Mouse (Mus musculus) right cerebral cortex, postnatal 25 days (tissue): ENCODE results near the gene Tas2r126.
"Not testable (repeated sequence)": the region's sequence is repeated elsewhere in the genome, so short reads cannot be mapped to it uniquely, and the experiment has no call there.

Experiments used
- DNase-seq: peaks from one replicate; pipeline ENCODE4 v3.0.0; 2022

Tas2r126 gene

DNA sequence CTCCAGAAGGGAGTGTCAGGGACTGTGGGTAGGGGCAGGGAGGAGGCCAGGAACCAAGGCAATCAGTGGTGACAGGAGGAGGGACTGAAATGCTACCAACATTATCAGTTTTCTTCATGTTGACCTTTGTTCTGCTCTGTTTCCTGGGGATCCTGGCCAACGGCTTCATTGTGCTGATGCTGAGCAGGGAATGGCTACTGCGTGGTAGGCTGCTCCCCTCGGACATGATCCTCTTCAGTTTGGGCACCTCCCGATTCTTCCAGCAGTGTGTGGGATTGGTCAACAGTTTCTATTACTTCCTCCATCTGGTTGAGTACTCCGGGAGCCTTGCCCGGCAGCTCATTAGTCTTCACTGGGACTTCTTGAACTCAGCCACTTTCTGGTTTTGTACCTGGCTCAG lies at the start of gene Tas2r126:
Tas2r126 (plus strand) TSS at position 90 of the 400 bp plus-strand sequence.
- DNase-seq, result no peak

DNA sequence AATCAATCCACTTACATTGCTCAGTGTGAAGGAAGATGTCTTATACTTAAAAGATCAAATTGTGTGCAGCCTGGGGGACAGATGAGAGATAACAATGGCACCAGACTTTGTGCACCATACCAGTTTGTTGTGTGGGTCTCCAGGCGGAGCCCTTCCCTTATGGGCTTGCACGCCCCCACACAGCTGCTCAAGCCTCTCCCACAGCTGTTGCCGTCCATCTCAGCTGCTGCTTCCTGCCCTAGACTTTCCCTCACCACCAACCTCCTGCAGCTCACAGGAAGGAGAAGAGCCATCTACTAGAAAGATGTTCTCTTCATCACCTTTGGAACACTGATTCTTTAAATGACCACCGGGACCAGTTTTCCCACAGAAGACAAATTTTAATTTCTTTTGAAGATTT lies 48.7 kb upstream of the Tas2r126 start:
- DNase-seq, result peak; percentile 45

DNA sequence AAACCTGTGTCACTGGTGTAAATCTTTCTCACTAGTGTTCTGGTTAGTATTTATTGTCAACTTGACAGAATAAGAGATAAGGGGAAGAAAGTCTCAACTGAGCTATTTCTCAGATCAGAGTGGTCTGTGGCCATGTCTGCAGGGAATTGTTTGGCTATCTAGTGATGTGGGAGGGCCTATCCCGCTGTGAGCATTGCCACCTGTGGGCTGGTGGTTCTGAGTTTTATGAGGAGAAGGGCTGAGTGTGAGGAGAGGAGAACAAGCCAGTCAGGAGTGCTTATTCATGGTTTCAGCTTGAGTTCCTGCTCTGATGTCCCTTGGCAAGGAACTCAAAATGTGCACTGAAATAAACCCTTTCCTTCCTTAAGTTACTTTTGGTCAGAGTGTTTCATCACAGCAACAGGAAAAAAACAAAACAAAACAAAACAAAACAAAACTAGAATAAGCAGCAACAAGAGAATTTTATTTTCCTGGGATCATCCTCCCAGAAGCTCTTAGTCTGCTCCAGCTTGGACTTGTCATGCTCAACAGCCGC lies 42.5 kb upstream of the Tas2r126 start:
- no peak for DNase-seq

DNA sequence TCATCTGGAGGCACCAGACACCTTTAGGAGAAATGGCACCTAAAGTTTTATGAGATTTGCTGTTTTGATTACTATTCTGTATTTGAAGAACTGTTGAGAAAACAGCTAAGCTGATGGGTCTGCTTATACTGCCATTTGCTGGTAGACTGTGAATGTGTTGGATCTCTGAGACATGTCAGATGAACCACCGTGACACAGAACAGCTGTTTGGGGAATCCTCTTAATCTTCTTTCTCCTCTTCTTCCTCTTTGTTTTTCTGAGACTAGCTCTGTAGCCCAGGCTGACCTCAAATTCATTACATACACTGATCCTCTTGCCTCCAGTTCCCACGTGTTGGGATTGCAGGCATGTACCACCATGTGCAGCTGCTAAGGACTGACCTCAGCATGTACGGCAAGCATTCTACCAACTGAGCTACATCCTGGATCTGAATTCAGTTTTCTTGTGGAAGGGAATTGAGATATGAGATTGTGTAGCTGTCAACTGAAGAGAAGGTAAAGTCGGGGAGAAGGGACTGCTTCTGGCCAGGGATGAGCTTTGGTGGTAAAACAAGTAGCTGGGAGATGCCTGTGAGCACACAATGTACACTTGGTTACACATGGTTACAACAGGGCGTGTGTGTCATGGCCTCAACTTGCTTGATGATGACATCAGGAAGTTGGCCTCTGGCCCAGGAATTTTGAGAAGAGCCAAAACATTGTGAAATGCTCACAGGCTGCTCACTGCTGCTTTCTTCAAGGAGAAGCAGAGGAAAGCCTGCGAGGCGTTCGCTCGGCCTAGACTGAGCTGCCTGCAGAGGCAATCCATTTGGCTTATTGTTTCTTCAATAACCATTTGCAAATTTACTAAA lies 38.1 kb upstream of the Tas2r126 start:
- DNase-seq, result no peak

DNA sequence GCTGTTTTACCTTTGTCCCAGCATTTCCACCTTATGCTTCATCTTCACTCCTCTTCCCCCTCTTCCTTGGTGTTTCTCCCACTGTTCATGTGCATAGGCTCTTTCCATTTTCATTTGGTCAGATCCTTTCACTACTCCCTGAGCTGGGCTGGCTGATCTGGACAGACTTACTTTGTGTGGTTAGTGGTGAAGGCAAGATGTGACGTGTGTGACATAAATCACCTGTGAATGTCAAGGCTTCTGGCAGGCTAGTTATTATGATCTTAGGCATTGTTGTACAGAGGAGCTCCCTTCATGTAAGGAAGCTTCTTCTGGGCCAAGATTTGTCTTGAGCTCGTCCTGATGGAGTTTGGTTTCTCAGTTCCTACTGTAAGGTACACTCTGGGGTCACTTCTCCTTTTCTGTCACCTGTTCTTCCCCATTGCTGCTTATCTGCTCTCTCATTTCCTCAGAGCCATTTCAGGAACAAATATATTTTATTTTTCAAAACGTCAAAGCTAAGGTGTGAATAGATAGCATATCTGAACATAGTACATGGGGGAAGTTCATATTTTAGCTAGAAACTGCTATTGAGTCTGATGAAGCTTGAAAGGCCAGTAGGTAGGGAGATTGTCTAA lies 37.2 kb upstream of the Tas2r126 start:
- no peak for DNase-seq

DNA sequence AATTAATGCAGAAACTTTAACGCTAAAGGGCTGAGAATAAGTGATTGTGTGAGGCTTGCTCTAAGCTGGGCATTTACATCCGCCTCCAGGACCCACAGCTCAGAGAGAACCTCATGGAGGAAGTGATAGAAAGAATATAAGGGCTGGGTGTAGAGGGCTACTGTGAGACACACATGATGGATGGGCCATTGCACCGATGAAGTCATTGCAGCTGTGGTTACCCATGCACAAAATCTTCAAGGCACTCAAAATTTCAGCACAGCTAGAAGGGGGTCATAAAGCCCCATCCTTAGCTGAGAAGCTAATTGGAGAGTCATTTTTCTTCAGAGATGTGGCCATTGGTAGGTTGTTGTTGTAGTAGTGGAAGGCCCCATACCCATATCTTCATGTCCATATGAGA lies 36.0 kb upstream of the Tas2r126 start:
- no peak for DNase-seq

DNA sequence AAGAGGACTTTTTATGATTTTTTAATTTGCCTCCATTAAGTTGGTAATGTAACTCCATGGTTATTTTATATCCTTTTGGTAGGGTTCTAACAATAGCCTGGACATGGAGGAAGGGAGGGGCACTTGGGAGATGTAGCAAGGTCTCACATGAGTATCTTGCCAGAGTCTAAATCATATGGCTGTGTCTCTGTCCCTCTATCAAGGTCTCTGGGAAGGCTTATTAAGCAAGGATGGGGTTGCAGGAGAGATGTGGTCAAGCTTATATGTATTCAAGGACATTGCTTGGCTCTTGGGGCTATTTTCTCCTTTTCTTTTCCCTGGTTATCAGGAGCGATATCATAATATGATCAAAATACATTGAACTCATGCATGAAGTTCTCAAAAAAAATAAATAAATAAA lies 35.3 kb upstream of the Tas2r126 start:
- DNase-seq, result no peak

DNA sequence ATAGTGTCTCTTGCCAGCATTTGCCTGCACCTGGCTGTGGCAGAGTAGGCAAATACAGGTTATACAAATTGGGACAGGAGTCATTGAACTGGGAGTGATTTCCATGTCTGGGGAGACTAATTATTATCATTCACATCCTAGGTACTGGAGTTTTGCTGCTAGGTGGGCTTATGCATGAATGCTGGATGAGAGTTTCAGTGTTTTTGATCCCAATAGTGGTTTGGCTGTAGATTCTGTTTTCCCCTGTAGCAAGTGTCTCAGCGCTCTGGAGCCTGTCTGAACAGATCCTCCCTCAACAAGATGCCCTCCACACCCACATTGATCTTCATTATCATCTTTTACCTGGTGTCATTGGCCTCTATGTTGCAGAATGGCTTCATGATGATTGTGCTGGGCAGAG lies 34.4 kb upstream of the Tas2r126 start, which contains the start of gene Tas2r143:
Tas2r143 (plus strand) TSS at position 301 of the 400 bp plus-strand sequence.
- DNase-seq, result no peak

DNA sequence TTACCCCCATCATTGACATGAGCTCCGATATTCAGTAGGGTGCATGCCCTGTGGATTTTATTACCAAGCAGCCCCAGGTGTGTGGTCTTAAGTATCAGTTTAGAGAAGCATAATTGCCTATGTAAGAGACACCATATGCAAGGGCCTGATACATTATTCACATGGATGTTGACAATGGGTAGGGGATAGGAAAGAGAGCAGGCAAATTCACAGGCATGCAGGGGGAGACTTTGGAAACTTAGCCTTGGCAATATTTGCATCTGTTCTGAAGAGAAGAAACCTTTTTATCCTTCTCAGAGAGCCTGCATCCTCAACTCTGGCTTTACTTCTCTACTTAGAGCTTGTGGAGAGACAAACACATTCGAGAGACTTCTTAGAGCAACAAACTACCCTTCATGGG lies 29.2 kb upstream of the Tas2r126 start, which contains the start of gene Tas2r135:
Tas2r135 (plus strand) TSS at position 301 of the 400 bp plus-strand sequence.
- DNase-seq, result no peak

DNA sequence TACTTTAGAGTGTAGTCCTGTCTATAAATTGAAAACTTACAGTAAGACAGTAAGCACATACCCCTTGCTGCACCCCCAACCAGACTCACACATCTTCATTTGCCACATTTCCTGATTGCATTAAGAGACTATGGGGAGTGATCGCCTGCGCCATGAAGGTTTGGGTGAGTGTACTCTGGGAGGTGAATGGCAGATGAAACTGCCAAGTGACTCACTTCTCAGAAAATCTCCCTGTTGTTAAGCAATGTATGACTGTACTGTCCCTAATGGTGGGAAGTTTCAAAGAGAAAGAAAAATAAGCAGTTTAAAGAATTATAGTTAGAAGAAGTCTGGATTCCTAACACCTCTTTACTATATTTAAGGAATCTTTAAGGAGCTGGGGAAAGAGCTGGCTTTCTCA lies 14.9 kb upstream of the Tas2r126 start:
- no peak for DNase-seq

DNA sequence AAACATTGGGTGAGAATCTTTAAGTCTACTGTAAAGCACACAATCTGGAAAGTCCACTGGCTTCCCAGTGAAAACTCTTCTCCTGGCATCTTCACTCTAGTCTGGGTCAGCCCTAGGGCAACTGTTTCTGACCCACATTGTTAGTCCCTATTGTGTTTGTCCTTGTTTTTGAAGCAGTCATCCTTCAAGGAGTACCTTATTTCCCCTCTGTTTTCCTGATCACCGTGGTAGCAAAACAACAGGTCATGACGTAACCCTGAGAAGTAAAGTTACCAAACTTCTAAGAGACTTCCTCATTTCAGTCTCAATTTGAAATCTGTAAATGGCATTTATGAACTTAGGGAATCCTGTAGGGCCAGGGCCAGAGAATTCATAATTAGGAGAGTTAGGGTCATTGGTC lies 12.9 kb upstream of the Tas2r126 start:
- no peak for DNase-seq

DNA sequence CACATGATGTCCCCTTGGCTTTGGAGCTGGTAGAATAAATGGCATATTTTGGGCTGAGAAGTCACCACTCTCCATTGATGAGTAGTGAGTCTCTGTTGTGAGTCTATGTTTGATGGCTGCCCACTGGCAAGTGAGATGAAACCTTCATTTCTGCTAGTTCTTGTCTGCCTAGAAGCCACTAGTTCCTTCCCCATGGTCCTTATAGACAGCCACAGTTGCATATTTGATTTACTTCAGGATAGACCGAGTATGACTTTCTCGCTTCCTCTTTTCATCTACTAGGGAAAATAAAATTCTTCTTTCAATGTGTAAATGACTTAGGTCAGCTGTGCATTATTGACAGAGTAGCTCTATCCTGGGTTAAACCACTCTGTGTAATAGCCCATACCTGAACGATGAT lies 9.9 kb upstream of the Tas2r126 start:
- DNase-seq, result no peak

DNA sequence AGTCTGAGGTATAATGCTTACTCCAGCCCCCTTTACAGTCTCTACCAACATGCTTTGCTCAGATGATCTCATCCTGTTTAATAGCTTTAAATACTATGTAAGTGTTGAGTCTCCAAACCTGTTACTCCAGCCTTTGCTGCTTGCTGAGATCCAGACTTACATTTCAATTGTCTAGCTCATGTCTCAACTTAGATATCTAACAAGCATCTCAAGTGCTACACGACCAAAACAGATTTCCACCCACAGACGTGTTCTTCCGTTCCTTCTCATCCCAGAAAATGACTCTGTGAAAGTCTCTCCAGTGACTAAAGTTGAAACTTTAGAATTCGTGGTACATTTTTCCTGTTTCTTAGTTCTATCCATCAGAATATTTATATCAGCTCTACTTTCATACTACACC lies 8.0 kb upstream of the Tas2r126 start:
- no peak for DNase-seq

DNA sequence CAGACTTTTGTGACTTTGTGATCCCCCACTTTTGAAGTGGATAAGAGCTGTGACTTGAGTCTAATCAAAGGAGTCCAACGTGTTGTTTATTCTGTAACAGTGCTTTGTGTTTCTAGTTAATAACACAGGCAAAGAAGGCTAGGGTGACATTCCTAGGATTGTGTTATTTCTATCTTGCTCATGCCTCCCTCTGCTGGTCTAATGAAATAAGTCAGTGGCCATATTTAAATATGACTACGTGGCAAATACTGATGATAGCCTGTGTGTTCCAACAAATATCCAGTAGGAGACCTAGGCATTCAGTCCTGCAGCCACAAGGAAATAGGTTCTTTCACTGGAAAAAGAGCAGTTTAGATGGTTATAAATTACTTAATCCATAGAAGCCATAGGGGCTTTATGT lies 781 bp upstream of the Tas2r126 start:
- no peak for DNase-seq

DNA sequence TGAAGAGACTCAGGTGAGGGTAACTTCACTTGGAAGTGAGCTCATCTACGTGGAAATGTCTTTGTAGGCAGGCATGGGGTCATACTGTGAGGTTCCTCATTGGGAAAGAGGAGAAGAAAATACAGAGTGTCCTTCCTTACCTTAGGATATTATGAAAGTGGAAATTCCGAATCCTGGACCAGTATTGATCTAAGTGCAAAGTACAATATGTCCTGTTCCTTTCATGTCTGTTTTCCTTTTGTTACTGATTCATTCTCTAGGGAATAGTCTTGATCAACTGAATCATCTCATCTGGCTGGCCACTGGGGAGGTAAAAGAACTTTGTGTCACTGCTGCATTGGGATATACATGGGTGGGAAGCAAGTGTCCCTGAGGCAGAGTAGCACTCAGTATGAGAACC lies 1.2 kb downstream of the Tas2r126 start:
- DNase-seq, result no peak

DNA sequence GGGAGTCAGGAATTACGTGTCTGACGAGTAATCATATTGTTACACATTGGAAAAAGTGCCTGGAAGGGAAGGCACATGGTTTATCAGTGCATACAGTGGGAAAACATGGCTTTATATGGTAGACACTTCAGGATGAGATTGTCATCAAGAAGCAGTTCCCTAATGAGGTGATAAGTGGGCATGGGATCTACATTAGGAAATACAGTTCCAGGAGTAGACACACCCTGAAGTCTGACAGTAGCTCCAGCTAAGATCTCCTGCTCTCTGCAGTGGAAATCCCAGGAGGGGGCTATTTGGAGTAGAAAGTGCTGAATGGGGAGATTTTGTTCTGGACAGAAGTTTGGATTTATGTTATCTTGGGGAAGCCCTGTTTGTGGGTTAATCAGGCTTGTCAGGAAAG lies 7.1 kb downstream of the Tas2r126 start:
- DNase-seq, result no peak

DNA sequence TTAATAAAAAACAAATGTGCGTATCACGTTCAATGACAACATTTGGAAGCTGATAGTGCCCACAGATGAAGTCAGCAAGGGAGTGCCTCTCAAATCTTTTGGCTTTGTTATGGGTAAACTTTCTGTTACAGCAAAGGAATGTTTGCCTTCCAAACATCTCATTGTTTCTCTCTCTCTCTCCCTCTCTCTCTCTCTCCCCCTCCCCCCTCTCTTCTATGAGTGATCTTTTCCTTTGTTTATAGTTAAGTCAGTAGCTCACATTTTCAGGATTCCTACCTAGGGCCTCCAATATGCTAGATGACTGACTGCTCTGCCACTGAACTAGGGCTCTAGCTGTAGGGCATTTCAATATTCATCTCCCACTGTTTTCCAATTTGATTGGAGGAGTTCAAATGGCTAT lies 10.2 kb downstream of the Tas2r126 start:
- no peak for DNase-seq

DNA sequence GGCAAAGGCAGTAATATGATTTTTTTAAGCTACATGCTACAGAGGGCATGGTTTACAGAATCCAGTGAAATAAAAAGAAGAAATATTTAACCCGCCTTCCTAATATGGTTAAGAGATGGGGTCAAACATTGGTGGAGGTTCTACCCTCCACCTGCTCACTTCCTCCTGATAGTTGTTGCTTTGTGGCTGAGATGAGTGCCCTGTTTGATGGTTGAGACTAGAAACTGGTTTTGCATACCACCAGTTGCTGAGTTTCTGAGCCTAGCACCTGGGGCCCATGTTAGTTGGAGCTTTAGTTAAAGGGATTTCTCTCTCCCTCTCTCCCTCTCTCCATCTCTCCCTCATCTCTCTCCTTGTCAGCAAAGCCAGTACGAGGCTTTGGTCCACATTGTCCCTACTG lies 13.0 kb downstream of the Tas2r126 start:
- no peak for DNase-seq

DNA sequence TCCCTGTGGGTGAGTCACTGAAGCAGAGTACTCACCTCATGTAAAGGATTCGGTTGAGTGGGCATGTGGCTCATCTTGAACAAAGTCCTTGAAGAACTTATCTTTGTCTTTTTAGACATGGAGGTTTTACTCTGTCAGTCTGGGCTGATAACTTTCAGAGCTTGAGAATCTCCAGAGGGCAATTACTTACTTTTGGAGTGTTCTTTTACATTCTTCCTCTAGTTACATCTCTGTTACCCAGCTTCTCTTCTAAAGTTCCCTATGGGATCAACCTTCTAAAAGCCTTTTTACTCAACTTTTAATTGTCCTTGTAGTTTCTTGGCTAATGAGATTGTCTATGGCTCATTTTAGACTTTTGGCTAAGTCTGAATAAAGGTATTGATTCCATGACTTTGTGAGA lies 30.8 kb downstream of the Tas2r126 start, which contains the start of gene Olfr458:
Olfr458 (minus strand) TSS at position 101 of the 400 bp plus-strand sequence.
- no peak for DNase-seq

DNA sequence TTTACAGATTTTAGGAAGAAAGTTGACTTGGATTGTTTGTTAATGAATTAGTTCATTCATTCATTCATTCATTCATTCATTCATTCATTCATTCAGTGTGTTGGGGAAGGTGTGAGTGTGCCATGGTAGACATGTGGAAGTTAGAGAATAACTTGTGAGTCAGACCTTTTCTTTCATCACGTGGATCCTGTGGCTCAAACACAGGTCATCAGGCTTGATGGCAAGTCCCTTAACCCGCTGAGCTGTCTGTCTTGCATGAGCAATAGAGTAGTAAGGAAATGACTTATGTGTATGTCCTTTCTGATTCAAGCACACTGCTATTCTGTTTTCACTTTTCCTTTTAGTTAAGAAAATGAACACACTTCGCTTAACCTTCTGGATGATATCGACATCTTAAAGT lies 36.2 kb downstream of the Tas2r126 start:
- no peak for DNase-seq

DNA sequence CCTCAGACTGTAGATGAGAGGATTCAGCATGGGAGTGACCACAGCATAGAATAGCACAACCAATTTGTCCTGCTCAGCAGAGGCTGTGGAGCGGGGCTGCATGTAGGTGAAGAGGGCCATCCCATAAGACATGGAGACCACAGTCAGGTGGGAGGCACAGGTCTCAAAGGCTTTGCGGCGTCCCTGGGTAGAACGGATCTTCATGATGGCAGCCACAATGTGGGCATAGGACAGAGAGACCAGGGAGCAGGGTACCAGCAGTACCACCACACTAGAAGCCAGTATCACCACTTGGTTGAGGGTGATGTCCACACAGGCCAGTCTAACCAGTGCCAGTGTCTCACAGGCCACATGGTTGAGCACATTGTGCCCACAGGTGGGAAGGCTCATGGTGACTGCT lies 37.0 kb downstream of the Tas2r126 start:
- not testable (repeated sequence) for DNase-seq

DNA sequence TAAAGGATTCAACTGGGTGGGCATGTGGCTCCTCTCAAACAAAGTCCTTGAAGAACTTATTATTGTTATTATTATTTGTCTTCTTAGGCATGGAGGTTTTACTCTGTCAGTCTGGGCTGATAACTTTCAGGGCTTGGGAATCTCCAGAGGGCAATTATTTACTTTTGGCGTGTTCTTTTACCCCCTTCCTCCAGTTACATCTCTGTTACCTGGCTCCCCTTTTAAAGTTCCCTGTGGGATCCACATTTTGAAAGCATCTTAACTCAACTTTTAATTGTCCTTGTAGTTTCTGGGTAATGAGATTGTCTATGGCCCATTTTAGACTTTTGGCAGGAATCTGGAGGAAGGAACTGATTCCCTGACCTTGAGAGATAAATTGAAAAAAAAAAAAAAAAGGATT lies 41.9 kb downstream of the Tas2r126 start, which contains the start of gene Olfr457:
Olfr457 (minus strand) TSS at position 101 of the 400 bp plus-strand sequence.
- DNase-seq, result no peak

DNA sequence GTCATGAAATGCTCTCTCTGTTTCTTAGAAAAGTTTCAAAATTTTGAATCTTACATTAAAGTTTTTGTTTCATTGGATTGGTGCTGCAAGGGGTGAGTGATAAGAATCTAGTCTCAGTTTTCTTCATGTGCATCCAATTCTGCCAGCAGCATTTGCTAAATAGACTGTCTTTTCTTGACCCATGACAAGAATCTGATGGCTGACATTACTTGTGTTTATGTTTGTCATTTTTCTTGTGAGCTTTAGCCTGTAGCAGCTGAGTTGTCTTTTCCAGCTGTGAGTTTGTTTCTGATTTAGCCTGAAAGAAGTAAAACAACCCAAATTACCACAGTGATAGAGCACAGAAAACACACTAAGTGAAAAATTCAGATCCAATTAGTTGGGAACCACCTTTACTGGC lies 50.3 kb downstream of the Tas2r126 start:
- DNase-seq, result no peak
